Mouse (Mus musculus): ENCODE measurements at regions not wholly inside any gene's neighbourhood (a gene's known extent, or its start where the extent isn't known, plus 50 kb on each side); places are given as distances from the start of the nearest gene placed in this dataset.

- no peak for TF ChIP-seq POLR2A (IDR thresholded peaks at IDR 0.05; ENCODE audit: insufficient read length, low read depth)
- TF ChIP-seq POLR2AphosphoS2 (IDR thresholded peaks at IDR 0.05; ENCODE audit: insufficient read length, low read depth): no peak
- no peak for TF ChIP-seq E2F4 (IDR thresholded peaks at IDR 0.05; ENCODE audit: insufficient read depth)
- no peak for TF ChIP-seq MAX (IDR thresholded peaks at IDR 0.05; ENCODE audit: low read depth)
Measured at GRCm38 (mm10) chr6:100027524-100027923, 259.8 kb downstream of the Rybp start.
